Mouse (Mus musculus) heart, postnatal 0 days (tissue): Measurements from ENCODE around the gene Tpra1.

Source experiments
- CTCF ChIP-seq: IDR thresholded peaks from 2 replicates; pipeline ENCODE4 v1.5.1; 2016; ENCODE audit warnings: antibody characterized with exemption, control low read depth, low read depth
- EP300 ChIP-seq: IDR thresholded peaks from 2 replicates; pipeline ENCODE4 v1.6.1; 2016; ENCODE audit warnings: antibody characterized with exemption, low read depth

DNA sequence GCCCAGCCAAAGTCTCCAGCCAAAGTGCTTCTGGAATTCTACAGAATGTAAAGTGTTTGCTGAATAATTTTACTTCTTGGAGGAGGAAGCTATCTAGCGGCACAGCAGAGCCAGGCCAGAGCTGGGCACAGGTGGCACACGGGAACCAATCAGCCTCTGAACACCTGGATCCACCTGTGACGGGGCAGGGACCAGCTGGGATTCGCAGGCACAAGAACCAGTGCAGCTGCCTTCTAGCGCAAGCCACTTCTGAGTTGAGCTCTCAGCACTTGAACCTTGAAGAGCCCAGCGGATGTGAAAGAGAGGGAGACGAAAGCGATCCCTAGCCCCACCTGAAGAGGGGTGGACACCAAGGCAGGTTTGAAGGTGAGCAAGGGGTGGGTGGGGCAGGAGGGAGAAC, 16.8 kb downstream of the Tpra1 start:
- TF ChIP-seq CTCF = no peak
- TF ChIP-seq EP300 = no peak
